Mouse (Mus musculus) right cerebral cortex, adult 2 months (tissue): Measurements from ENCODE around the gene Lfng.

Source experiments
- DNase-seq, 2 experiments: peaks; one replicate each; pipeline ENCODE4 v3.0.0; 2021 to 2022; ENCODE audit warnings: low spot score in 2 of 2

Lfng gene

GRCm38 (mm10) chr5:140615321-140616109 is 8.4 kb downstream of the Lfng start:
- DNase-seq = no peak

DNA sequence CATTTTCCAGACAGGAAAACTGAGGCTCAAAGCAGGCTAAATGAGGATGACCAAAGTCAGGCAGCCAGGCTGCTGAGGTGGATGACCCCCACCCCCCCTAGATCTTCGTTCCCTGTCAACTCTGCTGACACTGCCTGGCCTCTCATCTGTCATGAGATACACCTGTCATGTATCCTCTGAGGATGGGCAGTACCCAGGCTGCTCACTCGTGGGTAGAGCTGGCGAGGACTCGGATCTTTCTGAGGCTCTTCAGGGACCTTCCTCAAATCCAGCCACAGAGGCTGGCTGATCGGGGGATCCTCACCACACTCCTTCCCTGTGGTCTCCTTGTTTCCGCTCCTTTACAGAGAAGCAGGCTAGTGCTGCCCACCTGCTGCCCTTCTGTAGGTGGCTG is 9.0 kb downstream of the Lfng start:
- no peak for DNase-seq

GRCm38 (mm10) chr5:140616691-140617090 is 9.6 kb downstream of the Lfng start:
- no peak for DNase-seq

DNA sequence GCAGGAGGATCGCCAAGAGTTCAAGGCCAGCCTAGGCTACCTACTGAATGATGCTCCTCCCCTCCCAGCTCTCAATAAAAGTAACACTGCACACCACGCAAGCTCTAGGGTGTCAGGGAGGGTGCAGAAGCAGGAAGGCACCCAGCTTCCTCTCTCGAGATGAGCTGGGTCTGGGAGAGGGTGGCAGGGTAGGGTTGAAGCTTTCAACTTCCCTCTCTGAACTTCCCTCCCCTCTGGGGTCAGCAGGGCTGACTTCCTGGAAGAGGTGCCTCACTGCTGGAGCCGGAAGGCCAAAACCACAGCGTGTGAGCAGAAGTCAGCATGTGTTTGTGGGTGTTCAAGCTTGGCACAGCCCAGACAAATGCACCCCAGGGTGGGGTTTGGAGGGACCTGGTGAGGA is 10.6 kb downstream of the Lfng start:
- no peak for DNase-seq

DNA sequence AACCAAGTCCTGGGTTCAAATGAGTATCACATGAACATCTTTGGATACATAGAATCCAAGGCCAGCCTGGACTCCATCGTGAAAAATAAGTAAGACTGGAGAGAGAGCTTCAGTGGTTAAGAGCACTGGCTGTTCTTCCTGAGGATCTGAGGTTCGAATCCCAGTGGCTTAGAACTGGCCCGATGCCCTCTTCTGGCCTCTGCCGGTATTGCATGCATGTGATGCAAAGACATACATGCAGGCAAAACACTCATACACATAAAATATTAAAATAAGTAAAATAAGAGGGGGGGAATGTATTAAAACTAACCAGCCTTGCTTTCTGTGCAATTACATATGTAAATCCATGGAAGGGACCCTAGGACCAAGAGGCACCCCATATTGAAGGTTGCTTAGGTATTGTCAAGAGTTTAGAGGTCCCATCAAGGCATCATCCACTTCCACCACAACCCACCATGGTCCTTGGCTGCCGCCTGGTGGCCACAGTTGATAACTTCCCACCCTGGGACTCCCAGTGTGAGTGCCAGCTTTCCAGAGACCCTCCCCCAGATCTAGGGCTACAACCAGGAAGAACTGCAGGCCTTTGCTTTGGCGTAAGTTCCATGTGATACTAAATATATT is 12.1 kb downstream of the Lfng start:
- peak; percentile 69 to 72 for DNase-seq

- no peak for DNase-seq
Observed at GRCm38 (mm10) chr5:140619895-140620736, 13.0 kb downstream of the Lfng start.

- no peak for DNase-seq
Observed at GRCm38 (mm10) chr5:140621092-140621491, 14.0 kb downstream of the Lfng start.

- DNase-seq = no peak
Observed at GRCm38 (mm10) chr5:140621517-140621916, 14.4 kb downstream of the Lfng start.

DNA sequence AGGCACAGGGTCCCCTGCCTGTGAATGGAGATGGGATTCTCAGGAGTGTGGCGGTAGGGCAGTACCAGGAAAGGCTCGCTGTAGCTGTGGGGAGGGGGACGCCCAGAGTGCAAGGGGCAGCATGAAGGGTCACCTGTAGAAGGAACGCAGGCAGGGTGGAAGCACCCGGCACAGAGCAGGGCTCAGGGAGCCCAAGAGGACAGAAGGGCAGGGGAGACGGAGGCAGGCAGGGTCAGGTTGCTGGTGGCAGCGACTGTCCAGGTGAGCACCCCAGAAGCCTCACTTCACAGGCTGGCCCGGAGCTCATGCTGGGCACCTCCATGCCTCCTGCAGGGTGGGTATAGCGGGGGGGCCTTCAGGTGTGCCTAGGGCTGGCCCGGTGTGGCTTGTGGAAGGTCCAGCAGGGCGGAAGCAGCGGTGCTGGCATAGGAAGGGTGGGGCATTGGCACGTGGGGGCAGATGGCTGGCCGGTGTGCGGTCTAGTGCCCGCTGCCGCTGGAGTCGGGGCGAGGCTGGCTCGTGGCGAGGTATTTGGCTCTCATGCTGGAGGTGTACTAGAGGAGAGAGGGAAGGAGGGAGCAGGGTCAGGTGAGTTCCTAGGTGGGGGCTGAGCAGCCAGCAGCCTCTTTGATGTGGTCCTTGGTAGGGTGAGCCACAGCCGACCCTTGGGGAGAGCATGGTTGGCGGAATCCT is 16.0 kb downstream of the Lfng start:
- DNase-seq = no peak

DNA sequence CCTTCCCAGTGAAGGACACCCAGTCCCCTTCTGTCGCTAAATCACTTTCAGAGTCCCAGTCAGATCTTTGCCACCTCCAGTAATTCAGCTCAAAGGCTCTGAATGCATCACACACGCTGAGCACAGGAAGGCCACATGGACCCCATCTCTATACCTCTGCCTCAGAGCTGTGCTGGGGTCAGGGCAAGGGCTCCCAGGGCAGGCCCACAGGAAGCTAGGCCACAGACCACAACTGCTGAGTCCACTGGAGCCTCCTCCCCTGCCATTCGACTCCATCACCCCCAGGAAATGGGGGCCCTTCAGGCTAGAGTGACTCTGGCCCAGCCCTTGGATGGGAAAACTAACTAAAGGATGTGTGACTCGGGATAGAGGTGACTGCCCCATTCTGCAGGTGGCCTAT is 16.7 kb downstream of the Lfng start:
- no peak for DNase-seq

- DNase-seq = no peak
Observed at GRCm38 (mm10) chr5:140624238-140624637, 17.1 kb downstream of the Lfng start.

- no peak for DNase-seq
Observed at GRCm38 (mm10) chr5:140624961-140625360, 17.8 kb downstream of the Lfng start.

GRCm38 (mm10) chr5:140627580-140627979 is 20.5 kb downstream of the Lfng start:
- DNase-seq = no peak

GRCm38 (mm10) chr5:140628995-140629394 is 21.9 kb downstream of the Lfng start:
- DNase-seq = no peak

DNA sequence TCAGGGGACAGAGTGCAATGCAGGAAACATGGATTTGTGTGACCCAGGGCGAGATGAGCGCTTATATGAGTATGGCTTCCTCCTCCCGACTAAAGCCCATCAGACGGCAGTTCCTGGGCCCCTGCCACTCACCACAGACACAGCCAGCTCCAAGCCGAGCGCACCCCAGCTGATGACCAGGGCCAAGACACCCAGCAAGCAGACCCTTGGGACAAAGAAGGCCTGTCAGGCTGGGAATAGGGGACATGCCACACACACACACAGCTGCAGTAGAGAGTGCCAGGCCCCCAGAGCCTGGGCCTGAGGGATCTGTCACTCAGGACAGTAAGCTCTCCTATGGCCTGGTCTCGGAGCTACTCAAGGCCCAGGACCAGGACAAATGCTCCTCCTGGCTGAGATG is 26.3 kb downstream of the Lfng start:
- no peak for DNase-seq

- no peak for DNase-seq
Observed at GRCm38 (mm10) chr5:140634798-140635722, 27.9 kb downstream of the Lfng start.

- no peak for DNase-seq
Observed at GRCm38 (mm10) chr5:140636316-140637057, 29.4 kb downstream of the Lfng start.

- DNase-seq = no peak
Observed at GRCm38 (mm10) chr5:140637058-140637410, 29.9 kb downstream of the Lfng start.

GRCm38 (mm10) chr5:140637989-140638388 is 30.9 kb downstream of the Lfng start:
- DNase-seq = no peak

DNA sequence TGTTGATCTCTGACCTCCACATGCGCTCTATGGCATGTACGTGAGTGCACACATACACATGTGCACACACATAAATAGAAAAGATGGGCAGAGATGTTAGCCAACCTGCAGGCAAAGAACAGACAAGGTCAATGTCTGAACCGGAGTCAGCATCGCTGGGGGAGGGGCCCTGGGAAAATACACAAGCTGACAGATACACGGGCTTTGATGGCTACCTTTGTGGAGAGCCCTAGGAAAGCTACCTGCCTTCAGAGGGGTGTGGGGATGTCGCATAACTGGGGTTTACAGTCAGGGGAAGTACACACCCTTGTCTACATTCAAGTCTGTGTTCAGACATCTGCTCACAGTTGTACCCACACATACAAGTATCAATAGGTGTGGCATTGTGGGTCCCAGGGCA is 31.4 kb downstream of the Lfng start:
- DNase-seq = no peak
